Mouse (Mus musculus): ENCODE results near the gene Acaca. TPM values are rescaled to one million over a fixed set of nuclear protein-coding genes. Genes with fewer than 3 reads are reported as not detected.

Gene Acaca
- polyA plus RNA-seq, 1 experiment, result 28.0 TPM

DNA sequence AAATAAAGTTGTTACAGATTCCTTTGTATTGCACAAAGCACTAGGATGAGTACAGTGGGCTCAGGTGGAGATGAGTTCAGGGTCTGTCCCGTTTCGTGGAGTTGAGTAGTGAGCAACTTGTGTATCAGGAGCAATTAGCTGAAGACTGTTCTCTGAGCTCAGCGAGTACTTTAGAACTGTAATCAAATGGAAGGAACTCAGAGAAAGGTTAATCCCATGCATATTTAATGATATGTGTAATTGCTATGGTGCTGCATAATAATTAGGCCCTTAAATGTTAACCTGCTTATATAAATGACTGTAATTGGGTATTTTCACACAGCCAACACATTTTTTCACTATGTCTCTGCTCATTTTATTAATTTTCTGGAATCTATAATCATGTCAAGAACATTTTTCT lies 7.0 kb downstream of the Acaca start:
- Histone ChIP-seq H3K4me1 (ENCODE audit: control insufficient read depth, insufficient read depth, low read length) (no peaks in the 10 kb centered on the region), H3K27ac (ENCODE audit: insufficient read depth, low read length) (no peak overlapping the region), H3K4me3 (ENCODE audit: insufficient read depth, low read length) (no peak overlapping the region)
- TF ChIP-seq CTCF (IDR thresholded peaks at IDR 0.05; ENCODE audit: extremely low read depth, insufficient read depth, low read length) (no peak), POLR2A (IDR thresholded peaks at IDR 0.05; ENCODE audit: extremely low read depth, insufficient read depth, low read length) (no peak)

DNA sequence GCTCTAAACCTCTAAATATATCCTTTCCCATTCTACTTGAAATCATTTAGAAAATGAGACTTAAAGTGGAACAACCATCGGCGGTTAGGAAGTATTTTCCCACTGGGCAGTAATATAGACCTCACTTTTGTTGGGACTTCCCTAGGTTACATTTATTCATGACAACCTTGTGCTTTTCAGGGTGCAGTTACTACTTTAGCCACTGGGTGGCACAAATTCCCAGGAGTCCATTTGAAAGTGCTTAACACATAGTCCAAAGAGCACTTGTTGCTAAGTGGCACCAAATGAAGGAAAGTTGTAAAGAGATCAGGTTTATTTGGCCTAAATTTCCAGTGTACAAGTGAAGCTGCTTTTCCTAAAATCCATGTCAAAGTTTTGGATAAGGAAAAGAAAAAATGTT lies 12.3 kb downstream of the Acaca start:
- H3K27ac ChIP-seq (ENCODE audit: insufficient read depth, low read length), result no peak overlapping the region
- TF ChIP-seq POLR2A (IDR thresholded peaks at IDR 0.05; ENCODE audit: extremely low read depth, insufficient read depth, low read length) (no peak), CTCF (IDR thresholded peaks at IDR 0.05; ENCODE audit: extremely low read depth, insufficient read depth, low read length) (peak; percentile 46; the same call in 1 of the 2 replicates)
- H3K4me1 ChIP-seq (ENCODE audit: control insufficient read depth, insufficient read depth, low read length), result no peaks in the 10 kb centered on the region
- H3K4me3 ChIP-seq (ENCODE audit: insufficient read depth, low read length), result no peak overlapping the region

DNA sequence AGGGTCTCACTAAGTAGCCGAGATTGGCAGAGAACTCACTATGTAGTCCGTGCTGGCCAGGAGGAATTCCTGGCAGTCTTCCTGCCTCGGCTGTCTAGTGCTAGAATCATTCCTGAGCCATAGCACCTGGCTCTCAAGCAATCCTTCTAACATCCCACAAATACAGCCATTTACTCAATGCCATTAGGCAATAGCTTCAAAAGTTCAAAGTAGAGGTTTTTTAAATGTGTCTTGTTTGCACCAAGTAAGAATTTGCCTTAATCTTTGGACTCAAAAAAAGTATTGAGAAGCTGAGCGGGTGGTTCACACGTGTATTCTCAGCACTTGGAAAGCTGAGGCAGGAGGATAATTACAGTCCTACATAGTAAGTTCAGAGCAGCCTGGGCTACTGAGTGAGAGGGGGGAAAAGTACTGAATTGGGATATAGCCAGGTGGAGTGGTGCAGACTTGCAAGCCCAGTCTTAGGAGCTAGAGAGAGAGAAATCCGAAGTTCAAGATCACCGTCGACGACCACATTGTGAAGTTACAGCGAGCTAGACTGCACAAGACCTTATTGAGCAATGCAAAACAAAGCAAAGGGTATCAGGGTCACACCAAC lies 15.8 kb downstream of the Acaca start:
- H3K27ac ChIP-seq (ENCODE audit: insufficient read depth, low read length), result no peak overlapping the region
- H3K4me1 ChIP-seq (ENCODE audit: control insufficient read depth, insufficient read depth, low read length), result no peaks in the 10 kb centered on the region
- TF ChIP-seq POLR2A (IDR thresholded peaks at IDR 0.05; ENCODE audit: extremely low read depth, insufficient read depth, low read length) (no peak), CTCF (IDR thresholded peaks at IDR 0.05; ENCODE audit: extremely low read depth, insufficient read depth, low read length) (no peak)
- no peak overlapping the region for H3K4me3 ChIP-seq (ENCODE audit: insufficient read depth, low read length)

DNA sequence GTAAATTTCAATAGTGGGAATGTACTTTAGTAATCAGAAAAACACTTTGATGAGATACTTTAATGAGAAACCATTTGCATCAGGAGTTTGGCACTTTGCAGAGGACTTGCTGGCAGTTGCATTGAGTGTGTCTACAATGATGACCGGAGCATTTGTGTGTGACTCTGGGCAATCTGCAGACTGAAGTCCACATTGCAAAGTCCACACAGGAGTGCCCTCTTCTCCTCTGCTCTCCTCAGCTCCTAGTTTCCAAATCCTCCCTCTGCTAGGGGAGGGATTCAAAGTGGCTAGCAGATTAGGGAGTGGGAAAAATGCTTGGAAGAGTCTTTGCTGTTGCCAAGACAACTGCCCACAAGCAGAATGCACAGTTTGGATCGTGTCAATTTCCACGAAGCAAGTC lies 16.6 kb downstream of the Acaca start:
- no peak overlapping the region for H3K4me3 ChIP-seq (ENCODE audit: insufficient read depth, low read length)
- no peak overlapping the region for H3K27ac ChIP-seq (ENCODE audit: insufficient read depth, low read length)
- H3K4me1 ChIP-seq (ENCODE audit: control insufficient read depth, insufficient read depth, low read length), result no peaks in the 10 kb centered on the region
- TF ChIP-seq CTCF (IDR thresholded peaks at IDR 0.05; ENCODE audit: extremely low read depth, insufficient read depth, low read length) (no peak), POLR2A (IDR thresholded peaks at IDR 0.05; ENCODE audit: extremely low read depth, insufficient read depth, low read length) (no peak)

DNA sequence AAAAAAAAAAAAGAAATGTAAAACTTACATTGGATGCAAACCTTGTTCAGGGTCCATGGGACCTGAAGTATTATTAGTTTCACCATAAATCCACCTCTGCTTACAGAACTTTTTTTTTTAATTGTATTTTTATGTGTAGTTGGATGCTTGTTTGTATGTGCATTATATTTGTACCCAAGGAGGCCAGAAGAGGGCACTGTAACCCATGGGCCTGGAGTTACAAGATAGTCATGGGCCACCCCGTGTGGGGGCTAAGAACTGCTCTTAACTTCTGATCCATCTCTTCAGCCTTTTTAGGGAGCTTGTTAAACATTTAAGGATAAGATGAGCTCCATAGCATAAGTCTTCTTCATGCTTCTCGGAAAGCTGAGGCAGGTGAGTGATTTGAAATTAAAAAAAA lies 21.4 kb downstream of the Acaca start:
- no peak overlapping the region for H3K27ac ChIP-seq (ENCODE audit: insufficient read depth, low read length)
- no peak overlapping the region for H3K4me3 ChIP-seq (ENCODE audit: insufficient read depth, low read length)
- H3K4me1 ChIP-seq (ENCODE audit: control insufficient read depth, insufficient read depth, low read length), result no peaks in the 10 kb centered on the region
- TF ChIP-seq POLR2A (IDR thresholded peaks at IDR 0.05; ENCODE audit: extremely low read depth, insufficient read depth, low read length), result no peak
- 0 out of 2 replicates have a peak, but pooled peaks have one; percentile 10 for TF ChIP-seq CTCF (IDR thresholded peaks at IDR 0.05; ENCODE audit: extremely low read depth, insufficient read depth, low read length)

DNA sequence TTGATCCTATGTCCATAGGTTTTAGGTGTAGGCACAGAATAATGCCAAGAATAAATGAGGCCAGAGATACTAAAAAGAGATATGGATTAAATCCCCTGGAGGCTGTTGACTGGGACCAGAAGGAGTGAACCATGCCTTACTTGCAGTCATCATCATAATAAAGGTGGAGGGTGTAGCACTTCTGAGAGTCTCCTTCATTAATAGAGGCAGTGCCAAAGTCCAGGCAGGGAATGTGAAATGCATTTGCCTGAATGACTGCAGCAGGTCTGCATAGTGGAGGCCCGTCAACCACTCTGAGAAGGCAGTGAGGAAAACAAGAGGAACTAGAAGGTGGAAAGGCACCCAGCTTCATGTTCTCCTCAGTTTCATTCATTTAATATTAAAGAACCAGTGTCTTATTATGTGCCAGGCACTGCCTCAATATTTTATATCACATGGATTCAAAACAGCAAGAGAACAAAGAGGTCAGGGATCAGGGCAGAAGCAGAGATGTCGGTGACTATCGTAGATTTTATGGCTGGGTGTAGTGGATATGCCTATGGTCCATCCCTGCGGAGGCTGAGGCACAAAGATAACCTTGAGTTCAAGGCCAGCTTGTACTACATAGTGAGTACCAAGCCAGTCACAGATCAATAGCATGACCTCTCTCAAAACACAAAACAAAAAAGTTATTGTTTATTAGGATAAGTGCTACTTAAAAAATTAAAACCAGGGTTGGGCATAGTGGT lies 27.2 kb downstream of the Acaca start:
- Histone ChIP-seq H3K4me1 (ENCODE audit: control insufficient read depth, insufficient read depth, low read length) (no peaks in the 10 kb centered on the region), H3K4me3 (ENCODE audit: insufficient read depth, low read length) (no peak overlapping the region), H3K27ac (ENCODE audit: insufficient read depth, low read length) (no peak overlapping the region)
- no peak for TF ChIP-seq CTCF (IDR thresholded peaks at IDR 0.05; ENCODE audit: extremely low read depth, insufficient read depth, low read length)
- no peak for TF ChIP-seq POLR2A (IDR thresholded peaks at IDR 0.05; ENCODE audit: extremely low read depth, insufficient read depth, low read length)

DNA sequence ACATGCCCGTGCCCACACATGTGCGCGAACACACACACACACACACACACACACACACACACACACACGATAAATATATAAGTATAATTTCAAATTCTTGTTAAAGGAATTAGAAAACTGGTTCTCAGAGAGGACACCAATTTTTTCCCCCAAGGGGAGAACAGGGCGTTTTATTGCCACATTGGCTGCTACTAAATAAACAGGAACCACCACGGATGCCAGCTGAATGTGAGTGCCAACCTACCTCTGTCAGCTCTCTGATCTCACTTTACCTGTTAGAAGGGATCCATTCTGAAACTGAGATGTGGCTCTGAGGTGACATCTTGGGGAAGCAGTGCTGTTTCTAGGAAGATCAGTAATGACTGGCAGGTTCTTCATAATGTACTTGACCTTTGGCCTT lies 34.7 kb downstream of the Acaca start:
- H3K4me1 ChIP-seq (ENCODE audit: control insufficient read depth, insufficient read depth, low read length), result no peaks in the 10 kb centered on the region
- no peak for TF ChIP-seq CTCF (IDR thresholded peaks at IDR 0.05; ENCODE audit: extremely low read depth, insufficient read depth, low read length)
- TF ChIP-seq POLR2A (IDR thresholded peaks at IDR 0.05; ENCODE audit: extremely low read depth, insufficient read depth, low read length), result no peak
- no peak overlapping the region for H3K4me3 ChIP-seq (ENCODE audit: insufficient read depth, low read length)
- H3K27ac ChIP-seq (ENCODE audit: insufficient read depth, low read length), result no peak overlapping the region

DNA sequence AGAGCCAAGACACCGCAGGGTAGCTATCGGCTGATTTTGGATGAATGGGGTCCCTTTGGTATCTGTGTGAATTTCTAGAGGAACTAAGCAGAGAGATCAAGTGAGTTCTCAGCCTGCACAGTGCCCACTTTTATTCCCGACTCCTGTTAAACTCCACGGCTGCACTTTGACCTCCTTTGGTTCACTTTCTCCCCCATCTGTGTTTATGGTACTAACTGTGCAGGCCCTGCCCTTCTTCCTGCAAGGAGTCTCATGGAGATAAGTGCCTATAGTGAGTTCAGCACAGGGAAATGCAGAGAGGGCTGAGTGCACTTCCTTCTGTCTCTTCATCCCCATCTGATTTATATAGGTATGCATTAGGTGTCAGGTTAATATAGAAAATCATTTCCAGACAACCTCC lies 35.1 kb downstream of the Acaca start:
- H3K4me1 ChIP-seq (ENCODE audit: control insufficient read depth, insufficient read depth, low read length), result no peaks in the 10 kb centered on the region
- H3K4me3 ChIP-seq (ENCODE audit: insufficient read depth, low read length), result no peak overlapping the region
- no peak overlapping the region for H3K27ac ChIP-seq (ENCODE audit: insufficient read depth, low read length)
- no peak for TF ChIP-seq CTCF (IDR thresholded peaks at IDR 0.05; ENCODE audit: extremely low read depth, insufficient read depth, low read length)
- TF ChIP-seq POLR2A (IDR thresholded peaks at IDR 0.05; ENCODE audit: extremely low read depth, insufficient read depth, low read length), result no peak

DNA sequence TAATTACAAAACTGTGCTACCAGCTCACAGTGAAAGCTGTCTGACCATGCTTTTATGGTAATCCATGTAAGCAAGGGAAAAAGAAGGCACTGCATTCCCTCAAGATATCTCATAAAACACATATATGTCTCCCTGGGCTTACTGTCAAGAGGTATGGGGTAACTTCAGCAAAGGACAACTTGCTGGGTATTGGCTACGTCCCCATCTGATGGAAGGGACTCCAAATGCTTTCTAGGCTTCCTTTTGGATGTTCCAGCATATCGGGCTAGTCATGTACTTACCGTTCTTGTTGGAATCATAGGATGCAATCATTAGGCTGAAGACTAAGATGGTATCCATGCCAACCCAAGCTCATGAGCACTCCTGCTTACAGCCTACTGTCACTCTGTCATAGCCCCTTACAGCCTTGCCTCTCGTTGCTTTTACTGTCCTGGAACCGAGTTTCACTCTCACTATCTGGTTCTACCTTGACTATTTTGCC lies 37.6 kb downstream of the Acaca start, which contains the start of gene Gm11437:
Gene Gm11437, minus strand, starts transcription at position 431 of the 481 bp plus-strand sequence.
- no peak within 1 kb of the TSS for H3K4me3 ChIP-seq (ENCODE audit: insufficient read depth, low read length)
- H3K4me1 ChIP-seq (ENCODE audit: control insufficient read depth, insufficient read depth, low read length), result no peaks in the 10 kb centered on the region
- TF ChIP-seq POLR2A (IDR thresholded peaks at IDR 0.05; ENCODE audit: extremely low read depth, insufficient read depth, low read length), result no peak
- no peak for TF ChIP-seq CTCF (IDR thresholded peaks at IDR 0.05; ENCODE audit: extremely low read depth, insufficient read depth, low read length)
- H3K27ac ChIP-seq (ENCODE audit: insufficient read depth, low read length), result no peak within 1 kb of the TSS

Measured in cortical plate, adult 2 months (tissue).